ENCODE assay signal across 8 mouse cellular contexts in the genomic region with DNA sequence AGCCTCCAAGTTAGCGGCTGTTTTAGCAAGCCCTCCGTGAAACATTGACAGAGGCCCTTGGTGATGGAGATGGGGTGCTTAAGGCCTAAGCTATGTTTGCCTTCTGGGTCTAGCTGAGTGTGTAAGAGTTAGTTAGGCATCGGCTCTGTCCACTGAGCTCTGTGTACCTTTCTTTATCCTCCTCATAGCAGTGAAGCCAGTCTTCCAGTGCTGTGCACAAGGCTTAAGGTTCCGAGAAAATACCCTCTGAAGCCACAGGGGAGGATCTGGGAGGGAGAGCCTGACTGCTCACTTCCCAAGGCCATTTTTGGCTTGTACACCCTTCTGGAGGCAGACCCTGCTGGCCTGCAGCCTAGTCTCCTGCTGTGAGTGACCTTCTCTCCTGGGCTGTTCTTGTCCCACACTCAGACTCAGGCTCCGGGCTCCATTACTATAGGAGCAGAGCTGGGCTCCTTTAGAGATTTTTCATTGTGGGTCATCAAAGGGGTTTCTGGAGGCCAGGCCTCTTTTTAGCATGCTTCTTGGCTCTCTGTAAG. TPM values are rescaled to one million over a fixed set of nuclear protein-coding genes. Genes with fewer than 3 reads are reported as not detected.
DNase-seq lines count a peak whose midpoint lies in the region; ATAC-seq and TF ChIP-seq lines count a peak whose summit lies in the region.

No protein-coding gene starts in this region.

- H3K4me2 ChIP-seq in midbrain, embryonic 13.5 days (replicated peaks) = no peak overlapping the region
- no peak overlapping the region for H3K4me2 ChIP-seq in lung, postnatal 0 days (replicated peaks; ENCODE audit: low read depth, low read length)

- 64% methylated on average over 5 of the region's 5 CpGs for WGBS in midbrain, embryonic 13.5 days
- WGBS in lung, postnatal 0 days = 68% methylated on average over 5 of the region's 5 CpGs

- H3K27ac ChIP-seq in midbrain, embryonic 13.5 days = peak overlapping the region; percentile 71
- no peak overlapping the region for H3K27ac ChIP-seq in lung, postnatal 0 days (ENCODE audit: low read length)

- H3K9ac ChIP-seq in midbrain, embryonic 13.5 days (replicated peaks) = no peak overlapping the region
- H3K9ac ChIP-seq in lung, postnatal 0 days (replicated peaks; ENCODE audit: low read depth) = no peak overlapping the region

- TF ChIP-seq EP300 in lung, postnatal 0 days (IDR thresholded peaks at IDR 0.05) = no peak

- peaks cover 12% of the 10 kb centered on the region for H3K36me3 ChIP-seq in midbrain, embryonic 13.5 days
- H3K36me3 ChIP-seq in lung, postnatal 0 days (ENCODE audit: insufficient read depth, low read length) = no peaks in the 10 kb centered on the region

- no peak overlapping the region for H3K4me3 ChIP-seq in midbrain, embryonic 13.5 days (replicated peaks)
- H3K4me3 ChIP-seq in lung, postnatal 0 days (ENCODE audit: low read depth, low read length) = no peak overlapping the region

- no peaks in the 10 kb centered on the region for H3K9me3 ChIP-seq in midbrain, embryonic 13.5 days
- no peaks in the 10 kb centered on the region for H3K9me3 ChIP-seq in lung, postnatal 0 days (ENCODE audit: low read length)

- peaks cover 46% of the 10 kb centered on the region for H3K4me1 ChIP-seq in midbrain, embryonic 13.5 days (replicated peaks)
- H3K4me1 ChIP-seq in lung, postnatal 0 days (ENCODE audit: insufficient read depth, low read depth, low read length) = no peaks in the 10 kb centered on the region

- no peaks in the 10 kb centered on the region for H3K27me3 ChIP-seq in midbrain, embryonic 13.5 days
- no peaks in the 10 kb centered on the region for H3K27me3 ChIP-seq in lung, postnatal 0 days (replicated peaks; ENCODE audit: insufficient read depth, low read length)

- ATAC-seq in midbrain, embryonic 13.5 days = no peak
- no peak for ATAC-seq in lung, postnatal 0 days

- no peak for TF ChIP-seq CTCF in lung, postnatal 0 days (IDR thresholded peaks at IDR 0.05)

- DNase-seq in kidney, adult 11 months = peak; percentile 55
- DNase-seq in kidney, adult 18-20 months = no peak
- DNase-seq in adrenal gland, postnatal 36 days = peak; percentile 85 to 86
- DNase-seq in heart, adult 9 months (ENCODE audit: low spot score in 2 of 2) = peak; percentile 24 to 54
- DNase-seq in urinary bladder, adult 2 months (ENCODE audit: low spot score) = no peak
- DNase-seq in spleen, postnatal 10 days (ENCODE audit: low spot score in 2 of 2) = no peak
- DNase-seq in lung, postnatal 0 days (ENCODE audit: low spot score) = no peak

RNA-seq across cellular contexts. Expression of gene Slc5a3, which starts 56.7 kb away (rescaled TPM):
- total RNA-seq in adrenal gland, postnatal 36 days (2021) = 10 to 100 TPM; 26.4 to 59.1 TPM
- 16.3 and 16.8 TPM in 2 replicates for polyA plus RNA-seq in midbrain, embryonic 13.5 days (2015; fragmentation: Nextera tagmentation; extraction: Ambion mirVana)
- 2.0 and 2.2 TPM in 2 replicates for polyA plus RNA-seq in urinary bladder, adult 2 months (2012; rRNA removed)
- polyA plus RNA-seq in lung, postnatal 0 days (2015; fragmentation: Nextera tagmentation; extraction: Ambion mirVana) = 2.5 and 2.9 TPM in 2 replicates

RNA-seq across cellular contexts. Expression of gene Gm49711, which starts 56.7 kb away (rescaled TPM):
- total RNA-seq in adrenal gland, postnatal 36 days (2021) = not detected
- 0.49 and 0.54 TPM in 2 replicates for polyA plus RNA-seq in midbrain, embryonic 13.5 days (2015; fragmentation: Nextera tagmentation; extraction: Ambion mirVana)
- 0.07 TPM in 1 of 2 replicates, not detected in the other for polyA plus RNA-seq in urinary bladder, adult 2 months (2012; rRNA removed)
- 0.11 TPM in 1 of 2 replicates, not detected in the other for polyA plus RNA-seq in lung, postnatal 0 days (2015; fragmentation: Nextera tagmentation; extraction: Ambion mirVana)

RNA-seq across cellular contexts. Expression of gene Mrps6, which starts 56.7 kb away (rescaled TPM):
- total RNA-seq in adrenal gland, postnatal 36 days (2021) = 100 to 1,000 TPM in 1 of 2 experiments, 10 to 100 TPM in 1; 84.1 to 117 TPM
- 149 and 153 TPM in 2 replicates for polyA plus RNA-seq in midbrain, embryonic 13.5 days (2015; fragmentation: Nextera tagmentation; extraction: Ambion mirVana)
- polyA plus RNA-seq in urinary bladder, adult 2 months (2012; rRNA removed) = 63.4 and 64.4 TPM in 2 replicates
- polyA plus RNA-seq in lung, postnatal 0 days (2015; fragmentation: Nextera tagmentation; extraction: Ambion mirVana) = 69.0 and 77.3 TPM in 2 replicates

Comparison
In these comparisons a context has a peak if more than half of its experiments do, and no peak if none do; other contexts are left out.
1. DNase-seq: peak in kidney, adult 11 months (single experiment), adrenal gland, postnatal 36 days (2 of 2) and heart, adult 9 months (2 of 2); none in kidney, adult 18-20 months (single experiment), urinary bladder, adult 2 months (single experiment), spleen, postnatal 10 days (0 of 2) and lung, postnatal 0 days (single experiment).